Comparison of ENCODE assay signal across 8 mouse cellular contexts in the genomic region with DNA sequence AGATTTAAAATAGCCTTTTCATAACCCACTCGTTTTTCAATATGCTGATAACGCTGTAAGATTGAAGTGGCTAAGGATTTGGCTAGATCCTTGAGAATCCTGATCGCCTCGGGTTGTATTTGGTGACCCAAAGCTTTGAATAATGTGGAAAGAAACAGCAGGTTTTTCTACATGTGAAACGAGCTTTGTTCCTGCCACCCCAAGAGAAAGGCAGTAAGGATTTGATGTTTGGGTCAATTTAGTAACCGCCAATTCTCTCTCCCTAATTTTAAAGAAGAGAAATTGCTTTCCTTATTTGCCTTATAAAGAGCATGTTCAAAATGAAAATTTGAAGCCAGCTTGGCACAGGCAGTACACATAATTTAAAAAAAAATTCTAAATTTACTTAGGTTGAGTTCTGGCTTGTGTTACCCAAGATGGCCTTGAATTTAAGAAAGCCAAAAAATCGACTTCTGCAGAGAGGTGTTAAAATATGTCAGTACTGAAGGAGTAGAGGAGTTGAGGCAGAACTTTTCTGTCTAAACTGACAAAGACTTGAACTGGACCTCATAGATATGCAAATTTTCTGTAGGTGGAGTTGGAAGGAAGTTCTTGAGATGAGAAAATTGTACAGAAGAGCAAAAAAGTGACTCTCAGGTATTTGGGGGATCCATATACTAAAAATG. TPM values are rescaled to one million over a fixed set of nuclear protein-coding genes. Genes with fewer than 3 reads are reported as not detected.
A peak's percentile ranks its signal among the peaks of the same experiment; 100 is the strongest.
DNase-seq lines count a peak whose midpoint lies in the region; ATAC-seq and TF ChIP-seq lines count a peak whose summit lies in the region.

No protein-coding gene starts in this region.

- DNase-seq in heart, postnatal 4 days = no peak
- DNase-seq in ES-E14 (ENCODE audit: low read depth, low spot score) = no peak
- no peak for DNase-seq in midbrain, embryonic 10.5 days (ENCODE audit: low spot score)
- no peak for DNase-seq in spleen, adult 12 weeks (ENCODE audit: low spot score)
- DNase-seq in layer of hippocampus, adult 8-10 months (ENCODE audit: low spot score in 2 of 2) = no peak

- WGBS in heart, embryonic 15.5 days = 5% methylated on average over 7 of the region's 7 CpGs
- WGBS in forebrain, embryonic 15.5 days = 6% methylated on average over 7 of the region's 7 CpGs
- WGBS in midbrain, embryonic 10.5 days = 9% methylated on average over 7 of the region's 7 CpGs

- peak overlapping the region; percentile 86 for H3K27ac ChIP-seq in heart, embryonic 15.5 days
- H3K27ac ChIP-seq in ES-E14 (ENCODE audit: insufficient read depth, low read depth, low read length, poor library complexity, severe bottlenecking) = peak overlapping the region; percentile 92; the same call in 1 of the 2 replicates
- H3K27ac ChIP-seq in forebrain, embryonic 15.5 days (replicated peaks) = peak overlapping the region; percentile 90
- H3K27ac ChIP-seq in midbrain, embryonic 10.5 days (replicated peaks) = peak overlapping the region; percentile 99

- no peak for ATAC-seq in heart, embryonic 15.5 days (replicated peaks; ENCODE audit: insufficient number of reproducible peaks, insufficient read depth, low FRiP score, low read depth)
- ATAC-seq in forebrain, embryonic 15.5 days (replicated peaks) = no peak
- no peak for ATAC-seq in megakaryocyte-erythroid progenitor cell, adult 5-6 weeks (replicated peaks; ENCODE audit: low FRiP score, low TSS enrichment, poor library complexity, severe bottlenecking)

- H3K27me3 ChIP-seq in heart, embryonic 15.5 days = no peaks in the 10 kb centered on the region
- no peaks in the 10 kb centered on the region for H3K27me3 ChIP-seq in forebrain, embryonic 15.5 days
- no peaks in the 10 kb centered on the region for H3K27me3 ChIP-seq in midbrain, embryonic 10.5 days (ENCODE audit: low read depth, poor library complexity, severe bottlenecking)

- H3K36me3 ChIP-seq in heart, embryonic 15.5 days = no peaks in the 10 kb centered on the region
- H3K36me3 ChIP-seq in ES-E14 (ENCODE audit: control insufficient read depth, insufficient read depth, low read length, poor library complexity, severe bottlenecking) = peaks cover 2% of the 10 kb centered on the region; the same call in 1 of the 2 replicates
- H3K36me3 ChIP-seq in forebrain, embryonic 15.5 days = no peaks in the 10 kb centered on the region
- H3K36me3 ChIP-seq in midbrain, embryonic 10.5 days = peaks cover 33% of the 10 kb centered on the region

- in situ Hi-C loops in ES-E14 (cut with MboI; ENCODE audit: low sequenced_read_pairs in 2 of 2, unreplicated experiment in 2 of 2) = no loop called here

- H3K9me3 ChIP-seq in heart, embryonic 15.5 days (replicated peaks) = no peaks in the 10 kb centered on the region
- H3K9me3 ChIP-seq in ES-E14 (ENCODE audit: control insufficient read depth, insufficient read depth, low read depth, low read length) = no peaks in the 10 kb centered on the region
- no peaks in the 10 kb centered on the region for H3K9me3 ChIP-seq in forebrain, embryonic 15.5 days
- H3K9me3 ChIP-seq in midbrain, embryonic 10.5 days (replicated peaks) = no peaks in the 10 kb centered on the region

- peak overlapping the region; percentile 83 for H3K4me3 ChIP-seq in heart, embryonic 15.5 days
- H3K4me3 ChIP-seq in ES-E14 (ENCODE audit: insufficient read depth in 1 of 2, low read depth in 1 of 2, low read length in 2 of 2, poor library complexity in 1 of 2, severe bottlenecking in 1 of 2) = peak overlapping the region; percentile 90 to 92
- peak overlapping the region; percentile 93 for H3K4me3 ChIP-seq in forebrain, embryonic 15.5 days
- H3K4me3 ChIP-seq in midbrain, embryonic 10.5 days = peak overlapping the region; percentile 96

- peak overlapping the region; percentile 75 for H3K9ac ChIP-seq in heart, embryonic 15.5 days
- peak overlapping the region; percentile 98 for H3K9ac ChIP-seq in ES-E14 (ENCODE audit: insufficient read depth, low read depth, low read length, poor library complexity, severe bottlenecking)
- H3K9ac ChIP-seq in forebrain, embryonic 15.5 days (replicated peaks) = peak overlapping the region; percentile 71

- H3K4me2 ChIP-seq in heart, embryonic 15.5 days = peak overlapping the region; percentile 72
- peak overlapping the region; percentile 56 for H3K4me2 ChIP-seq in forebrain, embryonic 15.5 days (replicated peaks)

- H3K4me1 ChIP-seq in heart, embryonic 15.5 days (replicated peaks) = peaks cover 28% of the 10 kb centered on the region
- H3K4me1 ChIP-seq in ES-E14 (ENCODE audit: control insufficient read depth in 2 of 2, insufficient read depth in 2 of 2, low read length in 2 of 2, poor library complexity in 1 of 2) = peaks cover 2 to 9% of the 10 kb centered on the region in 2 experiments
- H3K4me1 ChIP-seq in forebrain, embryonic 15.5 days = peaks cover 38% of the 10 kb centered on the region
- peaks cover 42% of the 10 kb centered on the region for H3K4me1 ChIP-seq in midbrain, embryonic 10.5 days

TF ChIP-seq in ES-E14, 5 proteins besides CTCF, POLR2A, EP300 and RAD21:
- TF ChIP-seq MAFK (IDR thresholded peaks at IDR 0.05; ENCODE audit: insufficient read depth, low read depth, low read length) = no peak
- TF ChIP-seq CHD2 (IDR thresholded peaks at IDR 0.05; ENCODE audit: low read depth, low read length) = no peak
- no peak for TF ChIP-seq HCFC1 (IDR thresholded peaks at IDR 0.05; ENCODE audit: borderline replicate concordance, insufficient read depth, low read length)
- no peak for TF ChIP-seq ZC3H11A (IDR thresholded peaks at IDR 0.05; ENCODE audit: borderline replicate concordance, low read depth, low read length)
- no peak for TF ChIP-seq ZNF384 (IDR thresholded peaks at IDR 0.05; ENCODE audit: low read depth, low read length)

RNA-seq across cellular contexts. Expression of a gene that starts 1.0 kb away (rescaled TPM):
- polyA plus RNA-seq in heart, embryonic 15.5 days (2015; fragmentation: Nextera tagmentation; extraction: Ambion mirVana) = 247 and 251 TPM in 2 replicates
- 100 to 1,000 TPM; 322 to 335 TPM for total RNA-seq in heart, postnatal 4 days (2021)
- 970 and 1,175 TPM in 2 replicates for total RNA-seq in ES-E14 (2012; rRNA removed)
- polyA plus RNA-seq in forebrain, embryonic 15.5 days (2015; fragmentation: Nextera tagmentation; extraction: Ambion mirVana) = 241 and 250 TPM in 2 replicates
- 324 and 343 TPM in 2 replicates for polyA plus RNA-seq in midbrain, embryonic 10.5 days (2016; fragmentation: Nextera tagmentation; extraction: Ambion mirVana)
- 331 and 366 TPM in 2 replicates for total RNA-seq in megakaryocyte-erythroid progenitor cell, adult 5-6 weeks (2014; fragmentation: Nextera tagmentation)
- total RNA-seq in megakaryocyte-erythroid progenitor cell, adult 5-6 weeks (2017) = 1,306 and 1,380 TPM in 2 replicates
- 100 to 1,000 TPM; 388 to 462 (median 411) TPM for total RNA-seq in layer of hippocampus, adult 8-10 months (2022)

RNA-seq across cellular contexts. Expression of a gene that starts 27.8 kb away (rescaled TPM):
- 0.20 and 0.30 TPM in 2 replicates for polyA plus RNA-seq in heart, embryonic 15.5 days (2015; fragmentation: Nextera tagmentation; extraction: Ambion mirVana)
- total RNA-seq in heart, postnatal 4 days (2021) = not detected
- total RNA-seq in ES-E14 (2012; rRNA removed) = 0.54 TPM in 1 of 2 replicates, not detected in the other
- polyA plus RNA-seq in forebrain, embryonic 15.5 days (2015; fragmentation: Nextera tagmentation; extraction: Ambion mirVana) = 1.2 and 1.9 TPM in 2 replicates
- 0.20 and 0.35 TPM in 2 replicates for polyA plus RNA-seq in midbrain, embryonic 10.5 days (2016; fragmentation: Nextera tagmentation; extraction: Ambion mirVana)
- 1.0 TPM in 1 of 2 replicates, not detected in the other for total RNA-seq in megakaryocyte-erythroid progenitor cell, adult 5-6 weeks (2014; fragmentation: Nextera tagmentation)
- total RNA-seq in megakaryocyte-erythroid progenitor cell, adult 5-6 weeks (2017) = not detected in 2 replicates
- total RNA-seq in layer of hippocampus, adult 8-10 months (2022) = under 1 TPM in 1 of 4 experiments, not detected in 3; 0.96 TPM

RNA-seq across cellular contexts. Expression of a gene that starts 34.3 kb away (rescaled TPM):
- polyA plus RNA-seq in heart, embryonic 15.5 days (2015; fragmentation: Nextera tagmentation; extraction: Ambion mirVana) = 3.2 and 3.8 TPM in 2 replicates
- total RNA-seq in heart, postnatal 4 days (2021) = 10 to 100 TPM; 19.6 to 20.2 TPM
- 7.4 and 7.6 TPM in 2 replicates for total RNA-seq in ES-E14 (2012; rRNA removed)
- 3.8 and 4.6 TPM in 2 replicates for polyA plus RNA-seq in forebrain, embryonic 15.5 days (2015; fragmentation: Nextera tagmentation; extraction: Ambion mirVana)
- polyA plus RNA-seq in midbrain, embryonic 10.5 days (2016; fragmentation: Nextera tagmentation; extraction: Ambion mirVana) = 5.4 and 5.6 TPM in 2 replicates
- total RNA-seq in megakaryocyte-erythroid progenitor cell, adult 5-6 weeks (2014; fragmentation: Nextera tagmentation) = 9.6 and 9.7 TPM in 2 replicates
- 2.9 and 3.5 TPM in 2 replicates for total RNA-seq in megakaryocyte-erythroid progenitor cell, adult 5-6 weeks (2017)
- total RNA-seq in layer of hippocampus, adult 8-10 months (2022) = 10 to 100 TPM; 10.6 to 12.0 (median 11.6) TPM

RNA-seq across cellular contexts. Expression of a gene that starts 50.4 kb away (rescaled TPM):
- polyA plus RNA-seq in heart, embryonic 15.5 days (2015; fragmentation: Nextera tagmentation; extraction: Ambion mirVana) = 190 and 235 TPM in 2 replicates
- total RNA-seq in heart, postnatal 4 days (2021) = 100 to 1,000 TPM; 191 to 216 TPM
- total RNA-seq in ES-E14 (2012; rRNA removed) = 308 and 401 TPM in 2 replicates
- polyA plus RNA-seq in forebrain, embryonic 15.5 days (2015; fragmentation: Nextera tagmentation; extraction: Ambion mirVana) = 664 and 668 TPM in 2 replicates
- 612 and 627 TPM in 2 replicates for polyA plus RNA-seq in midbrain, embryonic 10.5 days (2016; fragmentation: Nextera tagmentation; extraction: Ambion mirVana)
- total RNA-seq in megakaryocyte-erythroid progenitor cell, adult 5-6 weeks (2014; fragmentation: Nextera tagmentation) = 618 and 682 TPM in 2 replicates
- total RNA-seq in megakaryocyte-erythroid progenitor cell, adult 5-6 weeks (2017) = 798 and 1,044 TPM in 2 replicates
- 100 to 1,000 TPM; 246 to 288 (median 274) TPM for total RNA-seq in layer of hippocampus, adult 8-10 months (2022)
